Mouse (Mus musculus): Measurements from ENCODE around the gene Gm10160.

DNA sequence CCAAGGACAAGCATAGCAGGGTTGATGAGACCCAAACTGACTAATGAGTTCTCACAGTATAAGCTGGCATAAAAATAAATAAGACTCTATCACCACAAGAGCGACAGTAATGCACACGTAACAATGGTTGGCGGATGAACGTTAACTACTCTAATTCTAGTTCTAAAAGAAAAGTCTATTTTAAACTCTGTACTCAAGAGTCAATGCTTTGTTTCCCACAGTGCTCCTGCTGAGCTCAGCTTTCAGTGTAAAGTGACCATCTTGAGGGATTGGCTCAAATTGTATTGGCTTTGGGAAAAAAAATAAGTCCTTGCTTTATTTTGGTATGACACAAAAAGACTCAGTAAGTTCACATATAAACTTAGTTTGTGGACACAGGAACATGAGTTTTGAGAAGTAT is 29.5 kb upstream of the Gm10160 start:
- TF ChIP-seq CTCF (IDR thresholded peaks at IDR 0.05; ENCODE audit: low read depth, low read length), result no peak
- TF ChIP-seq POLR2A (IDR thresholded peaks at IDR 0.05; ENCODE audit: borderline replicate concordance, low read depth, low read length), result no peak
